Mouse (Mus musculus) neural tube, postnatal 0 days (tissue): Measurements from ENCODE around the gene Sdr16c6. TPM values are rescaled to one million over a fixed set of nuclear protein-coding genes. Genes with fewer than 3 reads are reported as not detected.

Source experiments
- polyA plus RNA-seq: library from polyadenylated mRNA; unstranded; fragments of >200 nt; fragmentation: Nextera tagmentation; extraction: Ambion mirVana; gene quantifications from 2 replicates; pipeline ENCODE4 v1.2.1, GENCODE M21; 2015

Sdr16c6 gene
- polyA plus RNA-seq: not detected in 2 replicates

GRCm38 (mm10) chr4:4077372-4077771, at the start of gene Sdr16c6:
Sdr16c6 (minus strand) TSS chr4:4077522.

Other genes with a start within 250 kb of the Sdr16c6 start
- 588 and 654 TPM in 2 replicates for gene Gm11808, start 103.9 kb downstream of the Sdr16c6 start, polyA plus RNA-seq